Mouse (Mus musculus) stomach, embryonic 15.5 days (tissue): ENCODE data around the gene Sema4g. TPM values are rescaled to one million over a fixed set of nuclear protein-coding genes. Genes with fewer than 3 reads are reported as not detected.

ENCODE experiments used
- ATAC-seq: fragments of 200-750 bp; cut with Nextera tagmentation; 2 replicates; pipeline ENCODE4 v1.8.0; 2017; ENCODE audit warnings: low read depth, moderate number of reproducible peaks, moderate TSS enrichment; ENCODE audit not compliant: insufficient read depth, low FRiP score
- H3K27ac ChIP-seq: fragments of 300-500 bp; sonication (generic); 2 replicates; pipeline ENCODE4 v1.5.1; 2015; ENCODE audit warnings: mild to moderate bottlenecking, inconsistent platforms
- H3K27me3 ChIP-seq: fragments of 300-500 bp; sonication (generic); replicated peaks from 2 replicates; pipeline ENCODE4 v1.6.1; 2015; ENCODE audit warnings: inconsistent platforms
- H3K36me3 ChIP-seq: fragments of 300-500 bp; sonication (generic); 2 replicates; pipeline ENCODE4 v1.6.1; 2015; ENCODE audit warnings: inconsistent platforms
- H3K4me1 ChIP-seq: fragments of 300-500 bp; sonication (generic); 2 replicates; pipeline ENCODE4 v1.6.1; 2015; ENCODE audit warnings: inconsistent platforms
- H3K4me2 ChIP-seq: fragments of 300-500 bp; sonication (generic); 2 replicates; pipeline ENCODE4 v1.6.1; 2015; ENCODE audit warnings: mild to moderate bottlenecking, inconsistent platforms
- H3K4me3 ChIP-seq: fragments of 300-500 bp; sonication (generic); replicated peaks from 2 replicates; pipeline ENCODE4 v1.5.1; 2015; ENCODE audit warnings: inconsistent platforms
- H3K9ac ChIP-seq: fragments of 300-500 bp; sonication (generic); 2 replicates; pipeline ENCODE4 v1.6.1; 2015; ENCODE audit warnings: inconsistent platforms
- H3K9me3 ChIP-seq: fragments of 300-500 bp; sonication (generic); 2 replicates; pipeline ENCODE4 v1.6.1; 2016; ENCODE audit warnings: inconsistent platforms
- WGBS: fragments of 180-500 bp; shearing (Covaris S2); methylation state at CpG from one replicate; pipeline ENCODE4 v1.1.7; 2015; 5-methylcytosine and 5-hydroxymethylcytosine counted together
- polyA plus RNA-seq: library from polyadenylated mRNA; unstranded; fragments of >200 nt; fragmentation: Nextera tagmentation; extraction: Ambion mirVana; gene quantifications from 2 replicates; pipeline ENCODE4 v1.2.1, GENCODE M21; 2015

Sema4g gene
- polyA plus RNA-seq, 1 experiment from 2014 or later = 6.5 TPM

GRCm38 (mm10) chr19:45015518-45016281, 26.8 kb downstream of the Sema4g start:
- H3K9ac ChIP-seq = peak overlapping the region; percentile 40; the same call in 1 of the 2 replicates
- peaks cover 3% of the 10 kb centered on the region; the same call in 1 of the 2 replicates for H3K36me3 ChIP-seq
- peak overlapping the region; percentile 95 for H3K4me2 ChIP-seq
- peaks cover 44% of the 10 kb centered on the region for H3K4me1 ChIP-seq
- peak overlapping the region; percentile 100 for H3K27ac ChIP-seq
- under 1% methylated on average over 32 of the region's 34 CpGs for WGBS
- ATAC-seq = no peak
- H3K4me3 ChIP-seq = peak overlapping the region; percentile 59
- H3K9me3 ChIP-seq = no peaks in the 10 kb centered on the region
- no peaks in the 10 kb centered on the region for H3K27me3 ChIP-seq

GRCm38 (mm10) chr19:45016341-45017215, 27.7 kb downstream of the Sema4g start:
- H3K9me3 ChIP-seq = no peaks in the 10 kb centered on the region
- peak overlapping the region; percentile 100 for H3K27ac ChIP-seq
- under 1% methylated on average over 18 of the region's 18 CpGs for WGBS
- no peaks in the 10 kb centered on the region for H3K36me3 ChIP-seq
- peak overlapping the region; percentile 95 for H3K4me2 ChIP-seq
- peak; percentile 21; the same call in 1 of the 2 replicates for ATAC-seq
- peaks cover 53% of the 10 kb centered on the region for H3K4me1 ChIP-seq
- peak overlapping the region; percentile 40; the same call in 1 of the 2 replicates for H3K9ac ChIP-seq
- H3K4me3 ChIP-seq = peak overlapping the region; percentile 59
- H3K27me3 ChIP-seq = no peaks in the 10 kb centered on the region

GRCm38 (mm10) chr19:45017216-45017771, 28.4 kb downstream of the Sema4g start:
- Histone ChIP-seq H3K4me2 (peak overlapping the region; percentile 95), H3K4me3 (peak overlapping the region; percentile 59), H3K9me3 (no peaks in the 10 kb centered on the region), H3K9ac (peak overlapping the region; percentile 58; the same call in 1 of the 2 replicates), H3K27ac (peak overlapping the region; percentile 100), H3K36me3 (no peaks in the 10 kb centered on the region), H3K27me3 (no peaks in the 10 kb centered on the region), H3K4me1 (peaks cover 55% of the 10 kb centered on the region)
- ATAC-seq = peak; percentile 23
- WGBS = 0% methylated on average over 14 of the region's 27 CpGs

GRCm38 (mm10) chr19:45017909-45018308, 29.0 kb downstream of the Sema4g start:
- WGBS = under 1% methylated on average over 48 of the region's 48 CpGs
- peaks cover 52% of the 10 kb centered on the region for H3K4me1 ChIP-seq
- ATAC-seq = peak; percentile 52

GRCm38 (mm10) chr19:45018351-45018831, 29.5 kb downstream of the Sema4g start:
- under 1% methylated on average over 13 of the region's 13 CpGs for WGBS
- Histone ChIP-seq H3K9ac (peak overlapping the region; percentile 58; the same call in 1 of the 2 replicates), H3K4me1 (peaks cover 47% of the 10 kb centered on the region), H3K27ac (peak overlapping the region; percentile 100), H3K4me3 (peak overlapping the region; percentile 59), H3K9me3 (no peaks in the 10 kb centered on the region), H3K36me3 (peaks cover 6% of the 10 kb centered on the region; the same call in 1 of the 2 replicates), H3K27me3 (no peaks in the 10 kb centered on the region), H3K4me2 (peak overlapping the region; percentile 95)
- peak; percentile 1; the same call in 1 of the 2 replicates for ATAC-seq

More at GRCm38 (mm10) chr19:45017909-45018308, 29.0 kb downstream of the Sema4g start:
- peak overlapping the region; percentile 95 for H3K4me2 ChIP-seq
- H3K4me3 ChIP-seq = peak overlapping the region; percentile 59
- H3K27ac ChIP-seq = peak overlapping the region; percentile 100
- H3K27me3 ChIP-seq = no peaks in the 10 kb centered on the region
- H3K9ac ChIP-seq = peak overlapping the region; percentile 58; the same call in 1 of the 2 replicates
- no peaks in the 10 kb centered on the region for H3K9me3 ChIP-seq
- H3K36me3 ChIP-seq = 0 out of 2 replicates have a peak, but pooled peaks cover 5% of the 10 kb centered on the region

GRCm38 (mm10) chr19:45020348-45020747, 31.4 kb downstream of the Sema4g start:
- Histone ChIP-seq H3K9me3 (no peaks in the 10 kb centered on the region), H3K27ac (0 out of 2 replicates have a peak overlapping the region, but pooled peaks have one; percentile 21), H3K9ac (no peak overlapping the region; the same call in 1 of the 2 replicates), H3K4me3 (peak overlapping the region; percentile 11; the same call in 1 of the 2 replicates), H3K36me3 (peaks cover 21% of the 10 kb centered on the region), H3K27me3 (no peaks in the 10 kb centered on the region), H3K4me1 (peaks cover 37% of the 10 kb centered on the region), H3K4me2 (peak overlapping the region; percentile 95)
- 49% methylated on average over 6 of the region's 6 CpGs for WGBS
- ATAC-seq = no peak

- H3K9ac ChIP-seq = no peak overlapping the region
- H3K4me2 ChIP-seq = peak overlapping the region; percentile 95
- H3K4me1 ChIP-seq = peaks cover 34% of the 10 kb centered on the region
- no peak overlapping the region for H3K4me3 ChIP-seq
- 84% methylated on average over 15 of the region's 15 CpGs for WGBS
- H3K27me3 ChIP-seq = no peaks in the 10 kb centered on the region
- no peak overlapping the region for H3K27ac ChIP-seq
- peaks cover 31% of the 10 kb centered on the region for H3K36me3 ChIP-seq
- ATAC-seq = no peak
- no peaks in the 10 kb centered on the region for H3K9me3 ChIP-seq
These were observed 32.5 kb downstream of the Sema4g start for GRCm38 (mm10) chr19:45021362-45021761.

- no peak for ATAC-seq
- Histone ChIP-seq H3K4me1 (peaks cover 39% of the 10 kb centered on the region), H3K36me3 (peaks cover 38% of the 10 kb centered on the region)
These were observed 35.1 kb downstream of the Sema4g start for GRCm38 (mm10) chr19:45023993-45024392.

GRCm38 (mm10) chr19:45024775-45025174, 35.9 kb downstream of the Sema4g start:
- Histone ChIP-seq H3K27ac (no peak overlapping the region), H3K36me3 (peaks cover 38% of the 10 kb centered on the region), H3K4me1 (peaks cover 37% of the 10 kb centered on the region), H3K27me3 (no peaks in the 10 kb centered on the region), H3K4me2 (no peak overlapping the region), H3K9me3 (no peaks in the 10 kb centered on the region), H3K9ac (no peak overlapping the region), H3K4me3 (no peak overlapping the region)
- ATAC-seq = no peak
- WGBS = 84% methylated on average over 20 of the region's 20 CpGs

More at GRCm38 (mm10) chr19:45023993-45024392, 35.1 kb downstream of the Sema4g start:
- H3K4me3 ChIP-seq = no peak overlapping the region
- H3K9me3 ChIP-seq = no peaks in the 10 kb centered on the region
- H3K4me2 ChIP-seq = no peak overlapping the region
- H3K27ac ChIP-seq = no peak overlapping the region
- H3K27me3 ChIP-seq = no peaks in the 10 kb centered on the region
- WGBS = 86% methylated on average over 11 of the region's 11 CpGs
- H3K9ac ChIP-seq = no peak overlapping the region

- Histone ChIP-seq H3K4me1 (peaks cover 33% of the 10 kb centered on the region), H3K9ac (no peak overlapping the region), H3K27me3 (no peaks in the 10 kb centered on the region), H3K4me3 (no peak overlapping the region), H3K36me3 (peaks cover 38% of the 10 kb centered on the region), H3K27ac (no peak overlapping the region), H3K9me3 (no peaks in the 10 kb centered on the region), H3K4me2 (no peak overlapping the region)
- 87% methylated on average over 37 of the region's 37 CpGs for WGBS
- no peak for ATAC-seq
These were observed 37.2 kb downstream of the Sema4g start for GRCm38 (mm10) chr19:45025937-45026568.
